Comparison of ENCODE assay signal across 8 mouse cellular contexts in the genomic region with DNA sequence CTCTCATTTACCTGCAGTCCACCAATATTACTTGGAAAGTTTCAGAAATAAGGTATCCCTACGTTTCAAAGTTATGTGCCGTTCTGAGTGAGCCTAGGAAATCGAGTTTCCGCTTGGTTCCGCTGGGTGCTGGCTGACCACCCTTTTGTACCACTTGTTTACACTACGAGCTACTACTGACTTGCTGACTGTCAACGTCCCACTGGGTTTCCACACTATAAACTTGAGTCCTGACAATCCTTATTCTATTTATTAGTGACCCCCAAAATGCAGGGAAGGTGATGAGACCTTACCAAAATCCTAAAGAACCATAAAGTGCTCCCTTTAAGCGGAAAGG. TPM values are rescaled to one million over a fixed set of nuclear protein-coding genes. Genes with fewer than 3 reads are reported as not detected.
DNase-seq lines count a peak whose midpoint lies in the region; ATAC-seq and TF ChIP-seq lines count a peak whose summit lies in the region.

No protein-coding gene starts in this region.

- peak overlapping the region; percentile 85 for H3K27ac ChIP-seq in heart, embryonic 16.5 days (ENCODE audit: low read length)
- no peak overlapping the region; the same call in 1 of the 2 replicates for H3K27ac ChIP-seq in bone marrow, adult 2 months (ENCODE audit: control insufficient read depth, insufficient read depth, low read depth, low read length, poor library complexity)
- peak overlapping the region; percentile 98 for H3K27ac ChIP-seq in hindbrain, embryonic 14.5 days
- peak overlapping the region; percentile 98 for H3K27ac ChIP-seq in midbrain, embryonic 12.5 days (replicated peaks)

- no peak for TF ChIP-seq POLR2A in bone marrow, adult 2 months (IDR thresholded peaks at IDR 0.05; ENCODE audit: borderline replicate concordance, control insufficient read depth, low read depth, low read length)

- 0 out of 2 replicates have a peak, but pooled peaks have one; percentile 12 for ATAC-seq in heart, embryonic 16.5 days (replicated peaks; ENCODE audit: extremely low read depth, insufficient read depth, low FRiP score)
- ATAC-seq in hindbrain, embryonic 14.5 days (ENCODE audit: low FRiP score) = peak; percentile 61
- peak; percentile 66; the same call in 1 of the 2 replicates for ATAC-seq in midbrain, embryonic 12.5 days (ENCODE audit: low FRiP score, low read depth)

- H3K27me3 ChIP-seq in heart, embryonic 16.5 days (ENCODE audit: control insufficient read depth, insufficient read depth, low read length) = no peaks in the 10 kb centered on the region
- no peaks in the 10 kb centered on the region for H3K27me3 ChIP-seq in hindbrain, embryonic 14.5 days (ENCODE audit: control insufficient read depth, insufficient read depth, low read length)
- H3K27me3 ChIP-seq in midbrain, embryonic 12.5 days = no peaks in the 10 kb centered on the region

- H3K4me3 ChIP-seq in heart, embryonic 16.5 days (ENCODE audit: low read length) = peak overlapping the region; percentile 97
- H3K4me3 ChIP-seq in bone marrow, adult 2 months (replicated peaks; ENCODE audit: control insufficient read depth, low read depth, low read length) = peak overlapping the region; percentile 67
- peak overlapping the region; percentile 98 for H3K4me3 ChIP-seq in hindbrain, embryonic 14.5 days (replicated peaks; ENCODE audit: low read length)
- H3K4me3 ChIP-seq in midbrain, embryonic 12.5 days = peak overlapping the region; percentile 98

- TF ChIP-seq CTCF in bone marrow, adult 2 months (IDR thresholded peaks at IDR 0.05; ENCODE audit: control insufficient read depth, insufficient read depth, low read length) = no peak

- peak overlapping the region; percentile 84 for H3K9ac ChIP-seq in heart, embryonic 16.5 days (ENCODE audit: low read length)
- H3K9ac ChIP-seq in hindbrain, embryonic 14.5 days = peak overlapping the region; percentile 99
- peak overlapping the region; percentile 99 for H3K9ac ChIP-seq in midbrain, embryonic 12.5 days (replicated peaks)

- H3K9me3 ChIP-seq in heart, embryonic 16.5 days (replicated peaks; ENCODE audit: control insufficient read depth, low read length) = no peaks in the 10 kb centered on the region
- H3K9me3 ChIP-seq in hindbrain, embryonic 14.5 days (ENCODE audit: control insufficient read depth, low read length) = no peaks in the 10 kb centered on the region
- no peaks in the 10 kb centered on the region for H3K9me3 ChIP-seq in midbrain, embryonic 12.5 days

- WGBS in heart, embryonic 16.5 days = 9% methylated on average over 8 of the region's 8 CpGs
- 10% methylated on average over 8 of the region's 8 CpGs for WGBS in bone marrow, adult 2 months
- 10% methylated on average over 8 of the region's 8 CpGs for WGBS in hindbrain, embryonic 14.5 days
- WGBS in midbrain, embryonic 12.5 days = 11% methylated on average over 8 of the region's 8 CpGs

- intact Hi-C loops in heart, postnatal 36 days (cut with DNase I) = loop anchor here (5.0 kb wide), 1 partner anchor 68 kb away; no protein-coding TSS in a partner anchor

- H3K4me2 ChIP-seq in heart, embryonic 16.5 days (ENCODE audit: low read depth, low read length) = peak overlapping the region; percentile 67
- H3K4me2 ChIP-seq in hindbrain, embryonic 14.5 days (replicated peaks) = peak overlapping the region; percentile 76
- H3K4me2 ChIP-seq in midbrain, embryonic 12.5 days (replicated peaks) = peak overlapping the region; percentile 61

- H3K36me3 ChIP-seq in heart, embryonic 16.5 days (ENCODE audit: control insufficient read depth, insufficient read depth) = no peaks in the 10 kb centered on the region
- H3K36me3 ChIP-seq in hindbrain, embryonic 14.5 days (replicated peaks; ENCODE audit: control insufficient read depth, insufficient read depth) = no peaks in the 10 kb centered on the region
- no peaks in the 10 kb centered on the region for H3K36me3 ChIP-seq in midbrain, embryonic 12.5 days

- H3K4me1 ChIP-seq in heart, embryonic 16.5 days (ENCODE audit: control insufficient read depth, insufficient read depth, low read length) = peaks cover 10% of the 10 kb centered on the region
- H3K4me1 ChIP-seq in bone marrow, adult 2 months (ENCODE audit: control insufficient read depth, insufficient read depth, low read length) = no peaks in the 10 kb centered on the region
- H3K4me1 ChIP-seq in hindbrain, embryonic 14.5 days (replicated peaks; ENCODE audit: control insufficient read depth, insufficient read depth, low read length) = peaks cover 15% of the 10 kb centered on the region
- peaks cover 10% of the 10 kb centered on the region for H3K4me1 ChIP-seq in midbrain, embryonic 12.5 days

- DNase-seq in heart, postnatal 36 days = no peak
- DNase-seq in hindbrain, embryonic 14.5 days (ENCODE audit: low spot score) = no peak
- no peak for DNase-seq in embryo, embryonic 10 days (ENCODE audit: low spot score)
- no peak for DNase-seq in adrenal gland, postnatal 36 days
- DNase-seq in ovary, adult 18-20 months (ENCODE audit: low spot score) = no peak

RNA-seq across cellular contexts. Expression of gene Ehmt1, which starts 0.4 kb away (rescaled TPM):
- polyA plus RNA-seq in heart, embryonic 16.5 days (2015; fragmentation: Nextera tagmentation; extraction: Ambion mirVana) = 49.0 and 51.5 TPM in 2 replicates
- 10 to 100 TPM; 31.7 to 36.7 TPM for total RNA-seq in heart, postnatal 36 days (2021)
- polyA plus RNA-seq in bone marrow, adult 2 months (2011; ENCODE audit: insufficient read depth, insufficient read length, low replicate concordance, missing spikeins) = 18.0 and 31.3 TPM in 2 replicates
- polyA plus RNA-seq in hindbrain, embryonic 14.5 days (2014; fragmentation: Nextera tagmentation; extraction: Ambion mirVana) = 77.7 and 81.8 TPM in 2 replicates
- polyA plus RNA-seq in midbrain, embryonic 12.5 days (2016; fragmentation: Nextera tagmentation; extraction: Ambion mirVana) = 136 and 141 TPM in 2 replicates
- total RNA-seq in adrenal gland, postnatal 36 days (2021) = 10 to 100 TPM; 52.8 to 57.7 TPM

RNA-seq across cellular contexts. Expression of gene Arrdc1, which starts 15.2 kb away (rescaled TPM):
- polyA plus RNA-seq in heart, embryonic 16.5 days (2015; fragmentation: Nextera tagmentation; extraction: Ambion mirVana) = 22.3 and 28.2 TPM in 2 replicates
- 1 to 10 TPM; 4.6 to 7.1 TPM for total RNA-seq in heart, postnatal 36 days (2021)
- 77.0 and 140 TPM in 2 replicates for polyA plus RNA-seq in bone marrow, adult 2 months (2011; ENCODE audit: insufficient read depth, insufficient read length, low replicate concordance, missing spikeins)
- polyA plus RNA-seq in hindbrain, embryonic 14.5 days (2014; fragmentation: Nextera tagmentation; extraction: Ambion mirVana) = 22.6 and 26.0 TPM in 2 replicates
- polyA plus RNA-seq in midbrain, embryonic 12.5 days (2016; fragmentation: Nextera tagmentation; extraction: Ambion mirVana) = 14.0 and 17.0 TPM in 2 replicates
- 10 to 100 TPM in 1 of 2 experiments, 1 to 10 TPM in 1; 9.7 to 15.0 TPM for total RNA-seq in adrenal gland, postnatal 36 days (2021)

RNA-seq across cellular contexts. Expression of gene Zmynd19, which starts 29.8 kb away (rescaled TPM):
- polyA plus RNA-seq in heart, embryonic 16.5 days (2015; fragmentation: Nextera tagmentation; extraction: Ambion mirVana) = 5.3 and 8.2 TPM in 2 replicates
- 10 to 100 TPM; 16.1 to 18.4 TPM for total RNA-seq in heart, postnatal 36 days (2021)
- polyA plus RNA-seq in bone marrow, adult 2 months (2011; ENCODE audit: insufficient read depth, insufficient read length, low replicate concordance, missing spikeins) = 13.1 and 15.4 TPM in 2 replicates
- polyA plus RNA-seq in hindbrain, embryonic 14.5 days (2014; fragmentation: Nextera tagmentation; extraction: Ambion mirVana) = 23.4 and 23.9 TPM in 2 replicates
- 19.8 and 24.7 TPM in 2 replicates for polyA plus RNA-seq in midbrain, embryonic 12.5 days (2016; fragmentation: Nextera tagmentation; extraction: Ambion mirVana)
- 10 to 100 TPM; 25.2 to 29.5 TPM for total RNA-seq in adrenal gland, postnatal 36 days (2021)

RNA-seq across cellular contexts. Expression of gene Dph7, which starts 42.4 kb away (rescaled TPM):
- 16.8 and 17.4 TPM in 2 replicates for polyA plus RNA-seq in heart, embryonic 16.5 days (2015; fragmentation: Nextera tagmentation; extraction: Ambion mirVana)
- 1 to 10 TPM; 5.1 to 6.1 TPM for total RNA-seq in heart, postnatal 36 days (2021)
- 6.4 and 15.3 TPM in 2 replicates for polyA plus RNA-seq in bone marrow, adult 2 months (2011; ENCODE audit: insufficient read depth, insufficient read length, low replicate concordance, missing spikeins)
- polyA plus RNA-seq in hindbrain, embryonic 14.5 days (2014; fragmentation: Nextera tagmentation; extraction: Ambion mirVana) = 32.6 and 32.8 TPM in 2 replicates
- polyA plus RNA-seq in midbrain, embryonic 12.5 days (2016; fragmentation: Nextera tagmentation; extraction: Ambion mirVana) = 29.4 and 35.7 TPM in 2 replicates
- total RNA-seq in adrenal gland, postnatal 36 days (2021) = 10 to 100 TPM in 1 of 2 experiments, 1 to 10 TPM in 1; 4.6 to 13.2 TPM

RNA-seq across cellular contexts. Expression of gene Mrpl41, which starts 55.1 kb away (rescaled TPM):
- polyA plus RNA-seq in heart, embryonic 16.5 days (2015; fragmentation: Nextera tagmentation; extraction: Ambion mirVana) = 125 and 150 TPM in 2 replicates
- 10 to 100 TPM; 91.0 to 99.1 TPM for total RNA-seq in heart, postnatal 36 days (2021)
- polyA plus RNA-seq in bone marrow, adult 2 months (2011; ENCODE audit: insufficient read depth, insufficient read length, low replicate concordance, missing spikeins) = 46.5 and 61.1 TPM in 2 replicates
- 173 and 187 TPM in 2 replicates for polyA plus RNA-seq in hindbrain, embryonic 14.5 days (2014; fragmentation: Nextera tagmentation; extraction: Ambion mirVana)
- 140 TPM in 2 replicates for polyA plus RNA-seq in midbrain, embryonic 12.5 days (2016; fragmentation: Nextera tagmentation; extraction: Ambion mirVana)
- 100 to 1,000 TPM in 1 of 2 experiments, 10 to 100 TPM in 1; 90.9 to 115 TPM for total RNA-seq in adrenal gland, postnatal 36 days (2021)

Comparison
In these comparisons a context has a peak if more than half of its experiments do, and no peak if none do; other contexts are left out.
1. ATAC-seq: peak in every context shown above with its lines; median percentile 66 in midbrain, embryonic 12.5 days; 61 in hindbrain, embryonic 14.5 days; 12 in heart, embryonic 16.5 days.